Mouse (Mus musculus): Measurements from ENCODE around the gene Vmn1r101. TPM values are rescaled to one million over a fixed set of nuclear protein-coding genes. Genes with fewer than 3 reads are reported as not detected.

Gene Vmn1r101
- polyA plus RNA-seq (2017; shearing (Covaris generic)) = not detected

DNA sequence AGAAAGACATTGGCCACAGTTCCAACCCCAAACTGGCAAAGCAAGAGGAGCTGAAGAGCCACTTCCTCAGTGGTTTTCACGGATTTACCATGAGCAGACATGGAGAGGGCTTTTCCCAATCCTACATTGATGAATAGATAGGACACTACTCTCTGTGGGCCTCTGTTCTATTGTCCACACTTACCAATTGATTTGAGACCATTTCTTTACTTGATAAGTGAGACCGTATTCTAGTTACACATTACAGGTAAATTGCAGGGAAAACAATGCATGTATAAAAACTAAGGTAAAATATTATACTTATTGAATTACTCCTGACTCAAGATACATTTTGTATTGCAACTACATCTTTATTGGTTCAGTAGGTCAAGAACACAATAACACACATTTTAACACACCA is at the start of gene Vmn1r101:
Gene Vmn1r101, minus strand, starts transcription at position 101 of the 400 bp plus-strand sequence.

DNA sequence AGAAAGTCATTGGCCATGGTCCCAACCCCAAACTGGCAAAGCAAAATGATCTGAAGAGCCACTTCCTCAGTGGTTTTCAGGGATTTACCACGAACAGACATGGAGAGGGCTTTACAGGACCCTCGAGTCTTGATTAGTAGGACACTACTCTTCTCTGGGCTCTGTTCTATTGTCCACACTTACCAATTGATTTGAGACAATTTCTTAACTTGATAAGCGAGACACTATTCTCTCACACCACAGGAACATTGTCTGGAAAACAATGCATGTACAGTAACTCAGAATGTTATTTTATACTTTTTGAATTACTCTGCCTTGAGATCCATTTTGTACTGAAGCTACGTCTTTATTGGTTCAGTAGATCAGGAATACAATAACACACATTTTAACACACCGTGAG is 32.4 kb upstream of the Vmn1r101 start, which contains the start of gene Gm10670:
Gene Gm10670, minus strand, starts transcription at position 101 of the 400 bp plus-strand sequence.

DNA sequence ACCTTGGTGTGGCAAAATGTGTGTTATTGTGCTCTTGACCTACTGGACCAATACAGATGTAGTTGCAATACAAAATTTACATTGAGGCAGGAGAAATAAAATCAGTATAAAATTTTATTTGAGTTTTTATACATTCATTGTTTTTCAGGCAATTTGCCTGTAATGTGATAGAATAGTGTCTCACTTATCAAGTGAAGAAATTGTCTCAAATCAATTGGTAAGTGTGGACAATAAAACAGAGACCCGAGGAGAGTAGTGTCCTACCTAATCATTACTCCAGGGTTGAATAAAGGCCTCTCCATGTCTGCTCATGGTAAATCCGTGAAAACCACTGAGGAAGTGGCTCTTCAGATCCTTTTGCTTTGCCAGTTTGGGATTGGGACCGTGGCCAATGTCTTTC is 24.8 kb downstream of the Vmn1r101 start, which contains the start of gene Vmn1r100:
Gene Vmn1r100, plus strand, starts transcription at position 301 of the 400 bp plus-strand sequence.

Other genes with a start within 250 kb of the Vmn1r101 start
- gene Vmn1r95, start 248.9 kb downstream of the Vmn1r101 start, polyA plus RNA-seq (2017; shearing (Covaris generic)) = not detected
- not detected for gene Gm6164, start 237.0 kb downstream of the Vmn1r101 start, polyA plus RNA-seq (2017; shearing (Covaris generic))
- not detected for gene Gm4498, start 208.8 kb downstream of the Vmn1r101 start, polyA plus RNA-seq (2017; shearing (Covaris generic))
- gene Gm5890, start 179.8 kb downstream of the Vmn1r101 start, polyA plus RNA-seq (2017; shearing (Covaris generic)) = 0.69 TPM
- not detected for gene Gm4133, start 108.5 kb downstream of the Vmn1r101 start, polyA plus RNA-seq (2017; shearing (Covaris generic))
- not detected for gene Gm5728, start 67.2 kb downstream of the Vmn1r101 start, polyA plus RNA-seq (2017; shearing (Covaris generic))
- gene Vmn1r100, start 24.7 kb downstream of the Vmn1r101 start, polyA plus RNA-seq (2017; shearing (Covaris generic)) = not detected
- 0.65 TPM for gene Gm10670, start 32.3 kb upstream of the Vmn1r101 start, polyA plus RNA-seq (2017; shearing (Covaris generic))
- gene Vmn1r103, start 67.9 kb upstream of the Vmn1r101 start, polyA plus RNA-seq (2017; shearing (Covaris generic)) = not detected
- not detected for gene Vmn1r104, start 91.2 kb upstream of the Vmn1r101 start, polyA plus RNA-seq (2017; shearing (Covaris generic))
- not detected for gene Gm5726, start 103.2 kb upstream of the Vmn1r101 start, polyA plus RNA-seq (2017; shearing (Covaris generic))
- gene Gm4141, start 133.6 kb upstream of the Vmn1r101 start, polyA plus RNA-seq (2017; shearing (Covaris generic)) = not detected
- not detected for gene Gm4513, start 156.4 kb upstream of the Vmn1r101 start, polyA plus RNA-seq (2017; shearing (Covaris generic))
- 0.67 TPM for gene Vmn1r107, start 226.3 kb upstream of the Vmn1r101 start, polyA plus RNA-seq (2017; shearing (Covaris generic))